Mouse (Mus musculus): ENCODE measurements around the gene Nubp1. TPM values are rescaled to one million over a fixed set of nuclear protein-coding genes. Genes with fewer than 3 reads are reported as not detected.

Gene Nubp1
- polyA plus RNA-seq, 1 experiment from 2014 or later, result 69.9 TPM

DNA sequence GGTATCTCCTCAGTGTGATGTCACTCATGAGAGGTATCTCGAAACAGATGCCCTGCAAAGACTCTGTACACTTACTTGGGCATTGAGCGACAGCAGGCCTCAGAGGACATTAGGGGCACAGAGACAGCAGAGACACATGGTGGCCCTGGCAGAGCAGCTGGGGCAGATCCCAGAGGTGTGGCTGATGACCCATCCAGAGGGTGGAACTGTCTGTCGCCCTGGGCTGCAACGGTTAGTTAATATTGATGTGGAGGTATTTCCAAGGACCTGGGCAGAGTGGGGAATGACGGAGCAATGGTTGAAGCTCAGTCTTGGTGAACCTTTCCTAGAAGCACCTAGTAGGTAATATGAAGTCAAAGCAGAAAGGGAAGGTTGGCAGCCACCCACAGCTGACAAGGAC lies 13.0 kb upstream of the Nubp1 start:
- ATAC-seq (replicated peaks; ENCODE audit: low FRiP score), result no peak
- H3K4me1 ChIP-seq (replicated peaks; ENCODE audit: control insufficient read depth, insufficient read depth, low read length), result no peaks in the 10 kb centered on the region
- H3K9me3 ChIP-seq (ENCODE audit: control insufficient read depth, low read length), result no peaks in the 10 kb centered on the region

DNA sequence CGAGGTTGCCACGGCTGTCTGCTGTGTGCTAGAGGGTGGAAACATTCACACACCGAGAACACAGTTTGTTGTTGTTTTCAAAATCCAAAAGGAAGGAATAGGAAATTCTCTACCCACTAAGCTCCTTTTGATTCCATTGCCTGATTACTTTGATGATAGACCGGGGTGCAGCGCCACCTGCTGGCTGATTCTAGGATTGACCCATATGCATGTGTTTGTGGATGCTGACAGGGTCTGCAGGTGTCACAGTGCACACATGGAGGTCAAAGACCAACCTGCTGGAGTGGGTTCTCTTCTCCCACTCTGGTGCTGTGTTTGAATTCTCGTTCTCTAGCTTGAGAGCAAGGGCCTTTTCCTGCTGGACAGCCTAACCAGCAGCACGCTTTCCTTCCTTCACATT lies 12.6 kb upstream of the Nubp1 start:
- Histone ChIP-seq H3K4me1 (replicated peaks; ENCODE audit: control insufficient read depth, insufficient read depth, low read length) (no peaks in the 10 kb centered on the region), H3K4me2 (no peak overlapping the region), H3K27me3 (replicated peaks; ENCODE audit: control insufficient read depth, insufficient read depth, low read length) (peaks cover 10% of the 10 kb centered on the region), H3K9ac (ENCODE audit: low read depth, low read length) (no peak overlapping the region), H3K27ac (ENCODE audit: low read depth, low read length) (no peak overlapping the region), H3K4me3 (ENCODE audit: low read depth, low read length) (no peak overlapping the region), H3K9me3 (ENCODE audit: control insufficient read depth, low read length) (no peaks in the 10 kb centered on the region), H3K36me3 (ENCODE audit: control insufficient read depth, insufficient read depth, low read length) (no peaks in the 10 kb centered on the region)
- ATAC-seq (replicated peaks; ENCODE audit: low FRiP score), result no peak
- peak; percentile 74 for DNase-seq (ENCODE audit: low spot score)
- WGBS, result 34% methylated on average over 7 of the region's 7 CpGs

More for the DNA sequence above, 13.0 kb upstream of the Nubp1 start:
- Histone ChIP-seq H3K4me3 (ENCODE audit: low read depth, low read length) (no peak overlapping the region), H3K4me2 (no peak overlapping the region), H3K36me3 (ENCODE audit: control insufficient read depth, insufficient read depth, low read length) (no peaks in the 10 kb centered on the region), H3K27me3 (replicated peaks; ENCODE audit: control insufficient read depth, insufficient read depth, low read length) (peaks cover 10% of the 10 kb centered on the region), H3K27ac (ENCODE audit: low read depth, low read length) (no peak overlapping the region), H3K9ac (ENCODE audit: low read depth, low read length) (no peak overlapping the region)
- no peak for DNase-seq (ENCODE audit: low spot score)
- 70% methylated on average over 5 of the region's 5 CpGs for WGBS

DNA sequence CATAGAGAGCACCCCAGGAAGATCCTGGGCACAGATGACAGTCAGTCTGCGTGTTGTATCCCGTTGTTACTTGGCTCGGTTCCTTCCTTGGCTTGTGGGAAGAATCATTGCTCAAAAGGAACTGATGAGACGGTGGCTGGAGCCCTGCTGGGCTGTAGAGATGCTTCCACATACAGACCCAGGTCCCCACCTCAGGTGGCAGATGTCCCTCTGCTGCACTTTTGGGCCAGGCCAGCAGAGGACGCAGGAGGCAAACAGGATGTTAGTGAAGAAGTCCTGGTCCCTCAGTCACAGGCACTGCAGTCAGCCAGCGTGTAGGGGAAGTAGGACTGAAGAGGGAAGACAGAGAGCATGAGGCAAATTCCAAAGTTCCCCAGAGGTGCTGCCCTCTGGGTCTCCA lies 4.2 kb downstream of the Nubp1 start:
- Histone ChIP-seq H3K9me3 (ENCODE audit: control insufficient read depth, low read length) (no peaks in the 10 kb centered on the region), H3K4me3 (ENCODE audit: low read depth, low read length) (no peak overlapping the region), H3K9ac (ENCODE audit: low read depth, low read length) (no peak overlapping the region), H3K4me2 (no peak overlapping the region), H3K27ac (ENCODE audit: low read depth, low read length) (no peak overlapping the region), H3K36me3 (ENCODE audit: control insufficient read depth, insufficient read depth, low read length) (peaks cover 39% of the 10 kb centered on the region), H3K4me1 (replicated peaks; ENCODE audit: control insufficient read depth, insufficient read depth, low read length) (peaks cover 4% of the 10 kb centered on the region), H3K27me3 (replicated peaks; ENCODE audit: control insufficient read depth, insufficient read depth, low read length) (no peaks in the 10 kb centered on the region)
- DNase-seq (ENCODE audit: low spot score) (no peak), ATAC-seq (replicated peaks; ENCODE audit: low FRiP score) (no peak)
- 80% methylated on average over 6 of the region's 6 CpGs for WGBS

DNA sequence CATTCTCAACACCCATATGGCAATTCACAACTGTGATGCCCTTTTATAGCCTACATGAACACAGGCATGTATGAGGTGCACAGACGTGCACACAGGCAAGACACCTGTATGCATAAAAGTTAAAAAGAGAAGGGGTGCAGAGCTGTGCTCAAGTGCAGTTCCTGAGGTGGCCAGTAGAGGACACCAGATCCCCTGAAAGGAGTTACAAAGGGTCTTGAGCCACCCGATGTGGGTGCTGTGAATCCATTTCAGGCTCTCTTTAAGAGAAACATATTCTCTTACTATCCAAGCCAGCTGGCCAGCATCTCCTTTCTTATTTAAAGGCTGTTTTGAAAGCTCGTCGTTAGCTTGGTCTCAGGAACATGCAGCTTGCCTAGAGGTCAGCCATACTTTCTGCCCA lies 5.1 kb downstream of the Nubp1 start:
- no peak overlapping the region for H3K4me2 ChIP-seq
- ATAC-seq (replicated peaks; ENCODE audit: low FRiP score), result no peak
- H3K27ac ChIP-seq (ENCODE audit: low read depth, low read length), result no peak overlapping the region
- 88% methylated on average over 4 of the region's 4 CpGs for whole genome bisulfite sequencing
- no peak overlapping the region for H3K4me3 ChIP-seq (ENCODE audit: low read depth, low read length)
- H3K27me3 ChIP-seq (replicated peaks; ENCODE audit: control insufficient read depth, insufficient read depth, low read length), result no peaks in the 10 kb centered on the region
- DNase-seq (ENCODE audit: low spot score), result no peak
- H3K9me3 ChIP-seq (ENCODE audit: control insufficient read depth, low read length), result no peaks in the 10 kb centered on the region
- H3K4me1 ChIP-seq (replicated peaks; ENCODE audit: control insufficient read depth, insufficient read depth, low read length), result no peaks in the 10 kb centered on the region; the same call in 1 of the 2 replicates
- peaks cover 45% of the 10 kb centered on the region for H3K36me3 ChIP-seq (ENCODE audit: control insufficient read depth, insufficient read depth, low read length)
- H3K9ac ChIP-seq (ENCODE audit: low read depth, low read length), result no peak overlapping the region

GRCm38 (mm10) chr16:10417723-10418259 lies 6.0 kb downstream of the Nubp1 start:
- H3K27me3 ChIP-seq (replicated peaks; ENCODE audit: control insufficient read depth, insufficient read depth, low read length), result no peaks in the 10 kb centered on the region
- peaks cover 52% of the 10 kb centered on the region for H3K36me3 ChIP-seq (ENCODE audit: control insufficient read depth, insufficient read depth, low read length)
- no peaks in the 10 kb centered on the region for H3K9me3 ChIP-seq (ENCODE audit: control insufficient read depth, low read length)
- H3K9ac ChIP-seq (ENCODE audit: low read depth, low read length), result no peak overlapping the region
- 95% methylated on average over 9 of the region's 9 CpGs for WGBS
- no peak overlapping the region for H3K4me2 ChIP-seq
- DNase-seq (ENCODE audit: low spot score), result no peak
- H3K4me3 ChIP-seq (ENCODE audit: low read depth, low read length), result no peak overlapping the region
- H3K4me1 ChIP-seq (replicated peaks; ENCODE audit: control insufficient read depth, insufficient read depth, low read length), result no peaks in the 10 kb centered on the region; the same call in 1 of the 2 replicates
- H3K27ac ChIP-seq (ENCODE audit: low read depth, low read length), result no peak overlapping the region
- no peak for ATAC-seq (replicated peaks; ENCODE audit: low FRiP score)

GRCm38 (mm10) chr16:10420447-10421054 lies 8.8 kb downstream of the Nubp1 start:
- 94% methylated on average over 9 of the region's 9 CpGs for WGBS
- ATAC-seq (replicated peaks; ENCODE audit: low FRiP score) (no peak), DNase-seq (ENCODE audit: low spot score) (no peak)
- Histone ChIP-seq H3K4me3 (ENCODE audit: low read depth, low read length) (no peak overlapping the region), H3K9me3 (ENCODE audit: control insufficient read depth, low read length) (no peaks in the 10 kb centered on the region), H3K27me3 (replicated peaks; ENCODE audit: control insufficient read depth, insufficient read depth, low read length) (no peaks in the 10 kb centered on the region), H3K36me3 (ENCODE audit: control insufficient read depth, insufficient read depth, low read length) (peaks cover 48% of the 10 kb centered on the region), H3K9ac (ENCODE audit: low read depth, low read length) (no peak overlapping the region), H3K4me1 (replicated peaks; ENCODE audit: control insufficient read depth, insufficient read depth, low read length) (no peaks in the 10 kb centered on the region), H3K4me2 (no peak overlapping the region), H3K27ac (ENCODE audit: low read depth, low read length) (no peak overlapping the region)

- ATAC-seq (replicated peaks; ENCODE audit: low FRiP score) (no peak), DNase-seq (ENCODE audit: low spot score) (no peak)
- Histone ChIP-seq H3K4me2 (no peak overlapping the region), H3K27me3 (replicated peaks; ENCODE audit: control insufficient read depth, insufficient read depth, low read length) (no peaks in the 10 kb centered on the region), H3K9me3 (ENCODE audit: control insufficient read depth, low read length) (no peaks in the 10 kb centered on the region), H3K9ac (ENCODE audit: low read depth, low read length) (no peak overlapping the region), H3K4me3 (ENCODE audit: low read depth, low read length) (no peak overlapping the region), H3K27ac (ENCODE audit: low read depth, low read length) (no peak overlapping the region), H3K36me3 (ENCODE audit: control insufficient read depth, insufficient read depth, low read length) (no peaks in the 10 kb centered on the region), H3K4me1 (replicated peaks; ENCODE audit: control insufficient read depth, insufficient read depth, low read length) (no peaks in the 10 kb centered on the region)
- WGBS, result 63% methylated on average over 1 of the region's 1 CpGs
These were observed 20.2 kb downstream of the Nubp1 start for GRCm38 (mm10) chr16:10431911-10432310.

DNA sequence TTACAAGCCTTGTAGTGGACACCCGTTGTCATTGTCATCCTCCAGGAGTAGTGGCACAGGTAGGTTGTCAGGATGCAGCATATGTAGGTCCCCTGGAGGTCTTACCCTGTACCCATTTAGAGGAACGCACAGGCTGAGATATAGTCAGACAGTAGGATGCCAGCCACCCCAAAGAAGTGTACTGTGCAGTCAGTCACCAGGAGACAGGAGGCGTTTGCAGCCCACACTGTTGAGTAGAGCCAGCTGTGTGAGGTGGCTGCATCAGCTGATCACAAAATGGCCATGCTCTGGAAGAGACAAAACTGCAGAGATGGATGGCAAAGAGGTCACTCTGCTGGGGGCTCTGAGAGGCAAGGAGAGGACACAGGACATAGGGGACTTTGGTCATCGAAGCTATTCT lies 20.6 kb downstream of the Nubp1 start:
- H3K4me3 ChIP-seq (ENCODE audit: low read depth, low read length), result no peak overlapping the region
- no peak overlapping the region for H3K4me2 ChIP-seq
- no peak for DNase-seq (ENCODE audit: low spot score)
- H3K36me3 ChIP-seq (ENCODE audit: control insufficient read depth, insufficient read depth, low read length), result no peaks in the 10 kb centered on the region
- no peak overlapping the region for H3K9ac ChIP-seq (ENCODE audit: low read depth, low read length)
- WGBS, result 76% methylated on average over 4 of the region's 4 CpGs
- ATAC-seq (replicated peaks; ENCODE audit: low FRiP score), result no peak
- H3K4me1 ChIP-seq (replicated peaks; ENCODE audit: control insufficient read depth, insufficient read depth, low read length), result no peaks in the 10 kb centered on the region
- H3K27me3 ChIP-seq (replicated peaks; ENCODE audit: control insufficient read depth, insufficient read depth, low read length), result no peaks in the 10 kb centered on the region
- no peaks in the 10 kb centered on the region for H3K9me3 ChIP-seq (ENCODE audit: control insufficient read depth, low read length)
- no peak overlapping the region for H3K27ac ChIP-seq (ENCODE audit: low read depth, low read length)

DNA sequence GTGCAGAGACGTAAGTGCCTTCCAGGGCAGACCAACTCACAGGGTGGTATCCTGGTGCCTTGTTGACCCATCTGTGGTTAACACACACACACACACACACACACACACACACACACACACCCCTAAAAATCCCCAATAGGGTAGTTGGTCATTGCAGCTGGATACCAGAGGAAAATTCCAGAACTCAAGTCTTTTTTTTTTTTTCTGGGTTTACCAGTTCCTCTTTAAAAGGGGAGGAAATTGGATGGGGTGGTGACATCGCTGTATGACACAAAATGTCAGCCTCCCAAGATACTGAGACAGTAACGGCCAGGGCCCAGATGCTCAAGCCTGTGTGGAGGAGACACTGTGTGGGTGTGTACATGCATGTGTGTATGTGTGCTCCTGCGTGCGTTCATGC lies 21.6 kb downstream of the Nubp1 start:
- H3K27me3 ChIP-seq (replicated peaks; ENCODE audit: control insufficient read depth, insufficient read depth, low read length), result no peaks in the 10 kb centered on the region
- H3K4me1 ChIP-seq (replicated peaks; ENCODE audit: control insufficient read depth, insufficient read depth, low read length), result no peaks in the 10 kb centered on the region
- ATAC-seq (replicated peaks; ENCODE audit: low FRiP score), result no peak
- DNase-seq (ENCODE audit: low spot score), result no peak
- H3K4me3 ChIP-seq (ENCODE audit: low read depth, low read length), result no peak overlapping the region
- no peak overlapping the region for H3K9ac ChIP-seq (ENCODE audit: low read depth, low read length)
- no peaks in the 10 kb centered on the region for H3K9me3 ChIP-seq (ENCODE audit: control insufficient read depth, low read length)
- no peak overlapping the region for H3K27ac ChIP-seq (ENCODE audit: low read depth, low read length)
- no peaks in the 10 kb centered on the region for H3K36me3 ChIP-seq (ENCODE audit: control insufficient read depth, insufficient read depth, low read length)
- no peak overlapping the region for H3K4me2 ChIP-seq
- WGBS, result 73% methylated on average over 5 of the region's 5 CpGs

Data from liver, embryonic 11.5 days (tissue).